Mouse (Mus musculus): ENCODE measurements around the gene Atm.

GRCm38 (mm10) chr9:53400696-53401095 is 135.8 kb downstream of the Atm start:
- TF ChIP-seq POLR2A (IDR thresholded peaks at IDR 0.05; ENCODE audit: insufficient read length, low read depth) (no peak), MYOD1 (IDR thresholded peaks at IDR 0.05; ENCODE audit: control insufficient read depth in 1 of 3, insufficient read length in 2 of 3, low read depth in 2 of 3) (no peak), CEBPB (IDR thresholded peaks at IDR 0.05; ENCODE audit: insufficient read depth, poor library complexity, severe bottlenecking) (no peak), MYOG (IDR thresholded peaks at IDR 0.05; ENCODE audit: control insufficient read depth in 1 of 3, insufficient read depth in 1 of 3, insufficient read length in 2 of 3, low read depth in 2 of 3) (no peak), USF1 (IDR thresholded peaks at IDR 0.05; ENCODE audit: low read depth) (no peak), E2F4 (IDR thresholded peaks at IDR 0.05; ENCODE audit: insufficient read depth) (no peak), MAX (IDR thresholded peaks at IDR 0.05; ENCODE audit: low read depth) (no peak), SRF (IDR thresholded peaks at IDR 0.05; ENCODE audit: control insufficient read depth, insufficient read length, low read depth) (no peak), REST (IDR thresholded peaks at IDR 0.05; ENCODE audit: insufficient read depth, insufficient read length) (no peak), TCF12 (IDR thresholded peaks at IDR 0.05; ENCODE audit: insufficient read depth, poor library complexity, severe bottlenecking) (no peak), POLR2AphosphoS2 (IDR thresholded peaks at IDR 0.05; ENCODE audit: insufficient read length, low read depth) (no peak), TCF3 (IDR thresholded peaks at IDR 0.05; ENCODE audit: insufficient read length, low read depth) (no peak)
